Mouse (Mus musculus): ENCODE measurements around the gene Ctnna3.

GRCm38 (mm10) chr10:63438736-63439262 lies 8.9 kb downstream of the Ctnna3 start:
- peak; percentile 32 to 42 (median 33) for TF ChIP-seq CTCF (IDR thresholded peaks at IDR 0.05 in 2 of 3, conservative IDR thresholded peaks at IDR 0.05 in 1 of 3; ENCODE audit: control insufficient read depth in 1 of 3, insufficient read depth in 1 of 3, low read depth in 2 of 3, low read length in 3 of 3, poor library complexity in 1 of 3, severe bottlenecking in 1 of 3)
- TF ChIP-seq MAX (IDR thresholded peaks at IDR 0.05; ENCODE audit: low read length), result no peak
- TF ChIP-seq POLR2A (IDR thresholded peaks at IDR 0.05; ENCODE audit: control insufficient read depth in 1 of 2, insufficient read depth in 1 of 2, low read depth in 1 of 2, low read length in 2 of 2, poor library complexity in 1 of 2), result no peak
- TF ChIP-seq USF1 (IDR thresholded peaks at IDR 0.05; ENCODE audit: low read depth, low read length), result no peak
- TF ChIP-seq SIN3A (IDR thresholded peaks at IDR 0.05; ENCODE audit: low read length), result no peak
- no peak for TF ChIP-seq ZNF384 (IDR thresholded peaks at IDR 0.05; ENCODE audit: low read depth, low read length)
